Mouse (Mus musculus): ENCODE data around the gene Slc9a8.

The Slc9a8 gene

GRCm38 (mm10) chr2:167483081-167483826 is 61.7 kb downstream of the Slc9a8 start:
- DNase-seq (ENCODE audit: low read depth, low spot score) = no peak

GRCm38 (mm10) chr2:167483827-167484410 is 62.4 kb downstream of the Slc9a8 start:
- no peak for DNase-seq (ENCODE audit: low read depth, low spot score)

GRCm38 (mm10) chr2:167484932-167485331 is 63.4 kb downstream of the Slc9a8 start:
- DNase-seq (ENCODE audit: low read depth, low spot score) = no peak

- DNase-seq (ENCODE audit: low read depth, low spot score) = no peak
Measured at GRCm38 (mm10) chr2:167485501-167486377, 64.2 kb downstream of the Slc9a8 start.

- no peak for DNase-seq (ENCODE audit: low read depth, low spot score)
Measured at GRCm38 (mm10) chr2:167486573-167486972, 65.1 kb downstream of the Slc9a8 start.

- no peak for DNase-seq (ENCODE audit: low read depth, low spot score)
Measured at GRCm38 (mm10) chr2:167487551-167487950, 66.0 kb downstream of the Slc9a8 start.

- DNase-seq (ENCODE audit: low read depth, low spot score) = no peak
Measured at GRCm38 (mm10) chr2:167487994-167488393, 66.5 kb downstream of the Slc9a8 start.

GRCm38 (mm10) chr2:167490813-167491525 is 69.5 kb downstream of the Slc9a8 start:
- no peak for DNase-seq (ENCODE audit: low read depth, low spot score)

- DNase-seq (ENCODE audit: low read depth, low spot score) = no peak
Measured at GRCm38 (mm10) chr2:167491757-167492708, 70.5 kb downstream of the Slc9a8 start, which contains the start of gene Rnf114. Gene Rnf114 (plus strand): TSS chr2:167492645.

GRCm38 (mm10) chr2:167492713-167493636 is 71.5 kb downstream of the Slc9a8 start, which contains the start of gene Spata2:
Gene Spata2 (minus strand): TSS chr2:167492887.
- peak; percentile 84 for DNase-seq (ENCODE audit: low read depth, low spot score)

GRCm38 (mm10) chr2:167496437-167496836 is 74.9 kb downstream of the Slc9a8 start:
- DNase-seq (ENCODE audit: low read depth, low spot score) = no peak

- no peak for DNase-seq (ENCODE audit: low read depth, low spot score)
Measured at GRCm38 (mm10) chr2:167497272-167497671, 75.8 kb downstream of the Slc9a8 start.

GRCm38 (mm10) chr2:167502554-167503252 is 81.2 kb downstream of the Slc9a8 start:
- no peak for DNase-seq (ENCODE audit: low read depth, low spot score)

- DNase-seq (ENCODE audit: low read depth, low spot score) = peak; percentile 77
Measured at GRCm38 (mm10) chr2:167503253-167503895, 81.9 kb downstream of the Slc9a8 start.

GRCm38 (mm10) chr2:167503896-167504349 is 82.4 kb downstream of the Slc9a8 start:
- DNase-seq (ENCODE audit: low read depth, low spot score) = no peak

GRCm38 (mm10) chr2:167505127-167505526 is 83.6 kb downstream of the Slc9a8 start:
- no peak for DNase-seq (ENCODE audit: low read depth, low spot score)

- no peak for DNase-seq (ENCODE audit: low read depth, low spot score)
Measured at GRCm38 (mm10) chr2:167506546-167507260, 85.2 kb downstream of the Slc9a8 start.

All from retina, postnatal 7 days (tissue).